Mouse (Mus musculus): Measurements from ENCODE around the gene Senp3. TPM values are rescaled to one million over a fixed set of nuclear protein-coding genes. Genes with fewer than 3 reads are reported as not detected.

Senp3 gene
- polyA plus RNA-seq, 1 experiment from 2014 or later, result 74.3 TPM

- Histone ChIP-seq H3K4me2 (no peak overlapping the region), H3K4me1 (replicated peaks) (peaks cover 14% of the 10 kb centered on the region), H3K36me3 (no peaks in the 10 kb centered on the region), H3K9me3 (replicated peaks) (no peaks in the 10 kb centered on the region), H3K9ac (no peak overlapping the region), H3K4me3 (no peak overlapping the region), H3K27me3 (replicated peaks) (no peaks in the 10 kb centered on the region), H3K27ac (ENCODE audit: poor library complexity, severe bottlenecking) (no peak overlapping the region)
- 62% methylated on average over 9 of the region's 9 CpGs for WGBS
- ATAC-seq (ENCODE audit: insufficient number of reproducible peaks, low FRiP score), result no peak
These were observed 10.4 kb upstream of the Senp3 start for GRCm38 (mm10) chr11:69692196-69692811.

- no peak overlapping the region for H3K27ac ChIP-seq (ENCODE audit: poor library complexity, severe bottlenecking)
- H3K4me3 ChIP-seq, result no peak overlapping the region
- WGBS, result 89% methylated on average over 1 of the region's 1 CpGs
- no peaks in the 10 kb centered on the region for H3K9me3 ChIP-seq (replicated peaks)
- no peaks in the 10 kb centered on the region for H3K27me3 ChIP-seq (replicated peaks)
- peaks cover 27% of the 10 kb centered on the region for H3K4me1 ChIP-seq (replicated peaks)
- H3K4me2 ChIP-seq, result no peak overlapping the region
- H3K36me3 ChIP-seq, result no peaks in the 10 kb centered on the region
- no peak overlapping the region for H3K9ac ChIP-seq
- ATAC-seq (ENCODE audit: insufficient number of reproducible peaks, low FRiP score), result no peak
These were observed 8.0 kb upstream of the Senp3 start for GRCm38 (mm10) chr11:69689891-69690290.

- Histone ChIP-seq H3K36me3 (no peaks in the 10 kb centered on the region), H3K9me3 (replicated peaks) (no peaks in the 10 kb centered on the region), H3K4me1 (replicated peaks) (peaks cover 29% of the 10 kb centered on the region), H3K9ac (peak overlapping the region; percentile 29; the same call in 1 of the 2 replicates), H3K4me3 (no peak overlapping the region), H3K27ac (ENCODE audit: poor library complexity, severe bottlenecking) (no peak overlapping the region), H3K27me3 (replicated peaks) (no peaks in the 10 kb centered on the region), H3K4me2 (no peak overlapping the region)
- no peak for ATAC-seq (ENCODE audit: insufficient number of reproducible peaks, low FRiP score)
- WGBS, result 47% methylated on average over 5 of the region's 5 CpGs
These were observed 5.2 kb upstream of the Senp3 start for GRCm38 (mm10) chr11:69687061-69687460.

- Histone ChIP-seq H3K27ac (ENCODE audit: poor library complexity, severe bottlenecking) (no peak overlapping the region), H3K4me2 (no peak overlapping the region), H3K4me3 (no peak overlapping the region), H3K4me1 (replicated peaks) (peaks cover 29% of the 10 kb centered on the region), H3K36me3 (no peaks in the 10 kb centered on the region), H3K9me3 (replicated peaks) (no peaks in the 10 kb centered on the region), H3K9ac (peak overlapping the region; percentile 29; the same call in 1 of the 2 replicates), H3K27me3 (replicated peaks) (no peaks in the 10 kb centered on the region)
- WGBS, result 11% methylated on average over 4 of the region's 4 CpGs
- ATAC-seq (ENCODE audit: insufficient number of reproducible peaks, low FRiP score), result no peak
These were observed 4.5 kb upstream of the Senp3 start for GRCm38 (mm10) chr11:69686377-69686776.

GRCm38 (mm10) chr11:69685526-69686148 lies 3.8 kb upstream of the Senp3 start, which contains the start of gene Tnfsf13:
Gene Tnfsf13 (minus strand): TSS chr11:69685784.
- Histone ChIP-seq H3K4me3 (no peak within 1 kb of the TSS), H3K36me3 (no peaks in the 10 kb centered on the region), H3K9me3 (replicated peaks) (no peaks in the 10 kb centered on the region), H3K27ac (ENCODE audit: poor library complexity, severe bottlenecking) (peak within 1 kb of the TSS; percentile 77), H3K4me2 (peak within 1 kb of the TSS; percentile 30; the same call in 1 of the 2 replicates), H3K27me3 (replicated peaks) (no peaks in the 10 kb centered on the region), H3K9ac (peak within 1 kb of the TSS; percentile 29; the same call in 1 of the 2 replicates), H3K4me1 (replicated peaks) (peaks cover 34% of the 10 kb centered on the region)
- WGBS, result 64% methylated on average over 10 of the region's 10 CpGs
- ATAC-seq (ENCODE audit: insufficient number of reproducible peaks, low FRiP score), result no peak

- Histone ChIP-seq H3K4me3 (no peak overlapping the region), H3K36me3 (peaks cover 5% of the 10 kb centered on the region), H3K9me3 (replicated peaks) (no peaks in the 10 kb centered on the region), H3K27me3 (replicated peaks) (no peaks in the 10 kb centered on the region), H3K27ac (ENCODE audit: poor library complexity, severe bottlenecking) (peak overlapping the region; percentile 51; the same call in 1 of the 2 replicates), H3K4me1 (replicated peaks) (peaks cover 41% of the 10 kb centered on the region), H3K4me2 (no peak overlapping the region), H3K9ac (no peak overlapping the region)
- no peak for ATAC-seq (ENCODE audit: insufficient number of reproducible peaks, low FRiP score)
- 80% methylated on average over 6 of the region's 6 CpGs for WGBS
These were observed 3.1 kb upstream of the Senp3 start for GRCm38 (mm10) chr11:69684936-69685335.

GRCm38 (mm10) chr11:69684128-69684745 lies 2.4 kb upstream of the Senp3 start:
- Histone ChIP-seq H3K36me3 (peaks cover 12% of the 10 kb centered on the region), H3K4me2 (no peak overlapping the region), H3K27ac (ENCODE audit: poor library complexity, severe bottlenecking) (no peak overlapping the region), H3K4me3 (no peak overlapping the region), H3K9ac (no peak overlapping the region), H3K27me3 (replicated peaks) (no peaks in the 10 kb centered on the region), H3K4me1 (replicated peaks) (peaks cover 47% of the 10 kb centered on the region), H3K9me3 (replicated peaks) (no peaks in the 10 kb centered on the region)
- WGBS, result 79% methylated on average over 12 of the region's 12 CpGs
- ATAC-seq (ENCODE audit: insufficient number of reproducible peaks, low FRiP score), result no peak

GRCm38 (mm10) chr11:69683576-69683975 lies 1.7 kb upstream of the Senp3 start:
- peaks cover 18% of the 10 kb centered on the region for H3K36me3 ChIP-seq
- H3K4me3 ChIP-seq, result no peak overlapping the region
- H3K27me3 ChIP-seq (replicated peaks), result no peaks in the 10 kb centered on the region
- peaks cover 48% of the 10 kb centered on the region for H3K4me1 ChIP-seq (replicated peaks)
- ATAC-seq (ENCODE audit: insufficient number of reproducible peaks, low FRiP score), result no peak
- no peaks in the 10 kb centered on the region for H3K9me3 ChIP-seq (replicated peaks)
- WGBS, result 69% methylated on average over 7 of the region's 7 CpGs
- H3K27ac ChIP-seq (ENCODE audit: poor library complexity, severe bottlenecking), result no peak overlapping the region
- no peak overlapping the region for H3K9ac ChIP-seq
- no peak overlapping the region for H3K4me2 ChIP-seq

- H3K27me3 ChIP-seq (replicated peaks), result no peaks in the 10 kb centered on the region
- H3K4me3 ChIP-seq, result peak overlapping the region; percentile 67
- H3K9me3 ChIP-seq (replicated peaks), result no peaks in the 10 kb centered on the region
- H3K4me2 ChIP-seq, result peak overlapping the region; percentile 91
- peaks cover 48% of the 10 kb centered on the region for H3K4me1 ChIP-seq (replicated peaks)
- H3K27ac ChIP-seq (ENCODE audit: poor library complexity, severe bottlenecking), result no peak overlapping the region
- peaks cover 24% of the 10 kb centered on the region for H3K36me3 ChIP-seq
- ATAC-seq (ENCODE audit: insufficient number of reproducible peaks, low FRiP score), result no peak
- 0 out of 2 replicates have a peak overlapping the region, but pooled peaks have one; percentile 35 for H3K9ac ChIP-seq
- WGBS, result 27% methylated on average over 12 of the region's 12 CpGs
These were observed 1.1 kb upstream of the Senp3 start for GRCm38 (mm10) chr11:69682840-69683533.

- peak overlapping the region; percentile 67 for H3K4me3 ChIP-seq
- no peak for ATAC-seq (ENCODE audit: insufficient number of reproducible peaks, low FRiP score)
- peak overlapping the region; percentile 94 for H3K27ac ChIP-seq (ENCODE audit: poor library complexity, severe bottlenecking)
- H3K9me3 ChIP-seq (replicated peaks), result no peaks in the 10 kb centered on the region
- 24% methylated on average over 24 of the region's 24 CpGs for WGBS
- H3K36me3 ChIP-seq, result peaks cover 30% of the 10 kb centered on the region
- H3K4me1 ChIP-seq (replicated peaks), result peaks cover 48% of the 10 kb centered on the region
- H3K27me3 ChIP-seq (replicated peaks), result no peaks in the 10 kb centered on the region
- peak overlapping the region; percentile 88 for H3K9ac ChIP-seq
- peak overlapping the region; percentile 91 for H3K4me2 ChIP-seq
These were observed 440 bp upstream of the Senp3 start for GRCm38 (mm10) chr11:69682209-69682839.
